9 mouse cellular contexts compared by ENCODE assay signal in genomic region chr11:77784894-77785293, GRCm38 (mm10). TPM values are rescaled to one million over a fixed set of nuclear protein-coding genes. Genes with fewer than 3 reads are reported as not detected.
DNase-seq lines count a peak whose midpoint lies in the region; ATAC-seq and TF ChIP-seq lines count a peak whose summit lies in the region.
"Had no signal": no experiment of that assay in that cellular context is flagged by ENCODE, and none has a peak within 500 bp of the region (broad histone marks: within the 10 kb centered on the region; RNA-seq: fewer than 3 reads in every experiment).

No protein-coding gene starts in this region.

- H3K27me3 ChIP-seq in heart, embryonic 14.5 days (ENCODE audit: control insufficient read depth, insufficient read depth, low read length), result no peaks in the 10 kb centered on the region
- no peaks in the 10 kb centered on the region for H3K27me3 ChIP-seq in spleen, adult 2 months (ENCODE audit: control insufficient read depth, insufficient read depth, low read length)

- no peak for DNase-seq in heart, postnatal 4 days
- DNase-seq in spleen, adult 2 months (ENCODE audit: low read depth in 1 of 2, low spot score in 2 of 2), result no peak
- DNase-seq in spleen, adult 12 weeks (ENCODE audit: low spot score), result no peak
- DNase-seq in liver, result peak; percentile 89
- DNase-seq in left cerebral cortex, postnatal 4 days, result no peak
- no peak for DNase-seq in gastrocnemius, postnatal 25 days
- DNase-seq in thymus, postnatal 14 days, result no peak

- WGBS in heart, embryonic 14.5 days, result 28% methylated on average over 9 of the region's 9 CpGs
- WGBS in spleen, adult 2 months, result 79% methylated on average over 9 of the region's 9 CpGs

- no peaks in the 10 kb centered on the region for H3K36me3 ChIP-seq in heart, embryonic 14.5 days (ENCODE audit: control insufficient read depth, insufficient read depth, low read length)
- H3K36me3 ChIP-seq in spleen, adult 2 months (ENCODE audit: control insufficient read depth, insufficient read depth, low read length), result no peaks in the 10 kb centered on the region

- no peak for TF ChIP-seq POLR2A in spleen, adult 2 months (IDR thresholded peaks at IDR 0.05; ENCODE audit: low read depth, low read length)

- ATAC-seq in heart, embryonic 14.5 days (ENCODE audit: insufficient number of reproducible peaks, insufficient read depth, low FRiP score, low read depth), result no peak

- H3K4me1 ChIP-seq in heart, embryonic 14.5 days (ENCODE audit: control insufficient read depth in 2 of 2, insufficient read depth in 2 of 2, low read length in 2 of 2), result peaks cover 49 to 52% of the 10 kb centered on the region in 2 experiments
- H3K4me1 ChIP-seq in spleen, adult 2 months (ENCODE audit: control insufficient read depth, insufficient read depth, insufficient read length), result peaks cover 8% of the 10 kb centered on the region; the same call in 1 of the 2 replicates

- H3K9me3 ChIP-seq in heart, embryonic 14.5 days (ENCODE audit: control insufficient read depth, low read length), result no peaks in the 10 kb centered on the region

- intact Hi-C loops in left cerebral cortex, postnatal 4 days (cut with DNase I), result no loop called here

- peak overlapping the region; percentile 39 for H3K4me2 ChIP-seq in heart, embryonic 14.5 days (ENCODE audit: low read length)

- no peak overlapping the region for H3K9ac ChIP-seq in heart, embryonic 14.5 days (ENCODE audit: low read length)

- no peak overlapping the region for H3K4me3 ChIP-seq in heart, embryonic 14.5 days (ENCODE audit: control insufficient read depth in 1 of 2, insufficient read depth in 1 of 2, low read depth in 1 of 2, low read length in 2 of 2)
- H3K4me3 ChIP-seq in spleen, adult 2 months (ENCODE audit: extremely low read depth, insufficient read depth, insufficient read length), result no peak overlapping the region

- TF ChIP-seq CTCF in spleen, adult 2 months (IDR thresholded peaks at IDR 0.05; ENCODE audit: extremely low read depth, insufficient read depth, insufficient read length, insufficient replicate concordance), result no peak

- peak overlapping the region; percentile 95 to 96 for H3K27ac ChIP-seq in heart, embryonic 14.5 days (replicated peaks in 1 of 2; ENCODE audit: control insufficient read depth in 1 of 2, insufficient read depth in 1 of 2, low read depth in 2 of 2, low read length in 2 of 2)
- H3K27ac ChIP-seq in spleen, adult 2 months (ENCODE audit: insufficient read depth, low read length), result peak overlapping the region; percentile 52

RNA-seq across cellular contexts. Expression of gene Gm10277, which starts 2.7 kb away (rescaled TPM):
- polyA plus RNA-seq in heart, embryonic 14.5 days (2014; fragmentation: Nextera tagmentation; extraction: Ambion mirVana), result 0.84 and 1.1 TPM in 2 replicates
- not detected for total RNA-seq in heart, postnatal 4 days (2021)
- not detected in 2 replicates for polyA plus RNA-seq in spleen, adult 2 months (2012; rRNA removed)
- total RNA-seq in left cerebral cortex, postnatal 4 days (2021), result not detected
- total RNA-seq in gastrocnemius, postnatal 25 days (2021), result not detected
- total RNA-seq: hematopoietic stem cell, adult 5-6 weeks had no signal

RNA-seq across cellular contexts. Expression of gene Myo18a, which starts 21.8 kb away (rescaled TPM):
- polyA plus RNA-seq in heart, embryonic 14.5 days (2014; fragmentation: Nextera tagmentation; extraction: Ambion mirVana), result 114 and 115 TPM in 2 replicates
- total RNA-seq in heart, postnatal 4 days (2021), result 100 to 1,000 TPM; 244 to 245 TPM
- 52.3 and 54.5 TPM in 2 replicates for polyA plus RNA-seq in spleen, adult 2 months (2012; rRNA removed)
- 100 to 1,000 TPM; 146 to 151 TPM for total RNA-seq in left cerebral cortex, postnatal 4 days (2021)
- 100 to 1,000 TPM; 329 to 377 TPM for total RNA-seq in gastrocnemius, postnatal 25 days (2021)

RNA-seq across cellular contexts. Expression of gene Cryba1, which starts 59.8 kb away (rescaled TPM):
- polyA plus RNA-seq in heart, embryonic 14.5 days (2014; fragmentation: Nextera tagmentation; extraction: Ambion mirVana), result not detected in 2 replicates
- total RNA-seq in heart, postnatal 4 days (2021), result not detected
- polyA plus RNA-seq in spleen, adult 2 months (2012; rRNA removed), result not detected in 2 replicates
- total RNA-seq in left cerebral cortex, postnatal 4 days (2021), result under 1 TPM; 0.26 to 0.52 TPM
- not detected for total RNA-seq in gastrocnemius, postnatal 25 days (2021)
- total RNA-seq: hematopoietic stem cell, adult 5-6 weeks had no signal
